Mouse (Mus musculus) kidney, adult 9 months (tissue): ENCODE measurements around the gene Lfng.

Experiments
- DNase-seq: peaks from one replicate; pipeline ENCODE4 v3.0.0; 2022

Lfng gene

GRCm38 (mm10) chr5:140594846-140595245 lies 12.3 kb upstream of the Lfng start:
- DNase-seq, result no peak

GRCm38 (mm10) chr5:140596426-140596825 lies 10.7 kb upstream of the Lfng start:
- no peak for DNase-seq

- DNase-seq, result peak; percentile 73
Observed at GRCm38 (mm10) chr5:140596927-140597588, 10.1 kb upstream of the Lfng start.

- DNase-seq, result no peak
Observed at GRCm38 (mm10) chr5:140597787-140598186, 9.3 kb upstream of the Lfng start.

- DNase-seq, result no peak
Observed at GRCm38 (mm10) chr5:140599939-140600338, 7.2 kb upstream of the Lfng start.

GRCm38 (mm10) chr5:140601712-140602111 lies 5.4 kb upstream of the Lfng start:
- DNase-seq, result no peak

GRCm38 (mm10) chr5:140602540-140602939 lies 4.6 kb upstream of the Lfng start:
- no peak for DNase-seq

GRCm38 (mm10) chr5:140604386-140604785 lies 2.7 kb upstream of the Lfng start:
- DNase-seq, result no peak

- no peak for DNase-seq
Observed at GRCm38 (mm10) chr5:140605228-140605627, 1.9 kb upstream of the Lfng start.

GRCm38 (mm10) chr5:140606386-140606785 lies 734 bp upstream of the Lfng start:
- DNase-seq, result no peak

GRCm38 (mm10) chr5:140607836-140608633 lies 915 bp downstream of the Lfng start:
- no peak for DNase-seq

- no peak for DNase-seq
Observed at GRCm38 (mm10) chr5:140608634-140609015, 1.5 kb downstream of the Lfng start.

- DNase-seq, result no peak
Observed at GRCm38 (mm10) chr5:140609511-140610272, 2.6 kb downstream of the Lfng start.

GRCm38 (mm10) chr5:140610273-140611011 lies 3.3 kb downstream of the Lfng start:
- DNase-seq, result no peak

- peak; percentile 61 for DNase-seq
Observed at GRCm38 (mm10) chr5:140611021-140611583, 4.0 kb downstream of the Lfng start.

GRCm38 (mm10) chr5:140611611-140612185 lies 4.6 kb downstream of the Lfng start:
- DNase-seq, result no peak

GRCm38 (mm10) chr5:140612191-140612590 lies 5.1 kb downstream of the Lfng start:
- DNase-seq, result no peak

- DNase-seq, result no peak
Observed at GRCm38 (mm10) chr5:140614141-140614540, 7.0 kb downstream of the Lfng start.

GRCm38 (mm10) chr5:140614837-140615236 lies 7.7 kb downstream of the Lfng start:
- DNase-seq, result no peak

GRCm38 (mm10) chr5:140615321-140616109 lies 8.4 kb downstream of the Lfng start:
- no peak for DNase-seq

- no peak for DNase-seq
Observed at GRCm38 (mm10) chr5:140616110-140616503, 9.0 kb downstream of the Lfng start.
